Mouse (Mus musculus): ENCODE results near the gene Gpc6. TPM values are rescaled to one million over a fixed set of nuclear protein-coding genes. Genes with fewer than 3 reads are reported as not detected.

Gene Gpc6
- polyA plus RNA-seq, 1 experiment = 0.40 TPM

DNA sequence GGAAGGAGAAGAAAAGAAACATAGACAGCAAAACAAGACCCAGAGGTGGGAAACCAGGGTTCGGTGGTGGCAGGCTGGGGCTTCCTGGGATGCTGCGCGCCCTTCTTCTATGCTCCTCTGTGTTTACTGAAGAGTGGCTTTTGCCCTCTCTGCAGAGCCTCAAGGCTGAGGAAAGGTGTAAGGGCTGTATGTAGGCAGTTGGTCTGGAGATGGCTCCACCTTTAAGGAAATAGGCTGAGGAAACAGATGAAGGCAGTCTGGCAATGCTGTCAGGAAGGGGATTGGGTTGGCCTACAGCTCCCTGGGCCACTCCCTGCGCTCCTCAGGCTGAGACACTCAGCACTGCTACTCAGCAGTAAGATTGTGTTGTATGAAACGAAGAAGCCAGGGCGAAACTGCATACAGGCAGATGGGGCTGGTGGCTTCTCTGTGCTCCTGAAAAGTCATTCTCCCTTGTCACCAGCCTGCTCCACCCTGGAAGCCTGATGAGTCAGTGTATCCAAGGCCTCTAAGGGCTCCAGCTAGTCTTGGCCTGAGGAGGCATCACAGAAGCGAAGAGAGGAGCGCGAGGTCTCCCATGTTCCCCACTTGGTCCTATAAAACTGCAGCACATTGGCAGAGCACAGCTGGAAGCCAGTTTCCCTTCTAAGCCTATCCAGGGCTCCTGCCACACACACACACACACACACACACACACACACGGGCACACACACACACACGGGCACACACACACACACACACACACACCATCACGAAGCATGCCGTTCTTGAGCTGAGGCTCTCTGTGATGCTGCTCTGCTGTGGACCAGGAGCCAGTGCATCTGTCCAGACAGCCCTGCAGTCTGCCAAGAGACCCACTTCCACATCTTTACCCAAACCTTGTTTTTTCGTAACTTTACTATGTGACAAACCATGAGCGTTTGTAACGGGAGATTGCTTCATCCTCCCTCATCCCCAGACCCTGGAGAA lies 1006.0 kb downstream of the Gpc6 start:
- 63% methylated on average over 16 of the region's 16 CpGs for WGBS
- DNase-seq (ENCODE audit: low read depth, low spot score) = no peak

DNA sequence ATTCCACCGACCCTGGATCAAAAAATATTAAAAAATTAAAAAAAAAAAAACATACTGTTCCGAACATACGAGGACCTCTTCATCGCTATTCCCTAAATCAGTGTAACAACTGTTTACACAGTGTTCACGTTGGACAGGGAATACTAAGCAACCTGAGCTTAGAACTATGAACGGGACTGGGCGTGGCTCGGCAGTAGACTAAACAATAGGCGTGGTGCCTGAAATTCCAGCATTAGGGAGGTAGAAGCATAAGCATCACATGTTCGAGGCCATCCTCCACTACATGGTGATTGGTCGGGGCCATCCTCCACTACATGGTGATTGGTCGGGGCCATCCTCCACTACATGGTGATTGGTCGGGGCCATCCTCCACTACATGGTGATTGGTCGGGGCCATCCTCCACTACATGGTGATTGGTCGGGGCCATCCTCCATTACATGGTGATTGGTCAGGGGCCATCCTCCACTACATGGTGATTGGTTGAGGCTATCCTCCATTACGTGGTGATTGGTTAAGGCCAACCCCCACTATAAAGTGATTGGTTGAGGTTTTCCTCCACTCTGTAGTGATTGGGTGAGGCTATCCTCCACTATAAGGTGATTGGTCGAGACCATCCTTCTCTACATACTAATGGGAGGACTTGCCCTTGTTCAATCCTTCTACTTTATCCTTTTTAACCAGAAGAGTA lies 1007.2 kb downstream of the Gpc6 start:
- 82% methylated on average over 17 of the region's 17 CpGs for WGBS
- DNase-seq (ENCODE audit: low read depth, low spot score) = no peak

DNA sequence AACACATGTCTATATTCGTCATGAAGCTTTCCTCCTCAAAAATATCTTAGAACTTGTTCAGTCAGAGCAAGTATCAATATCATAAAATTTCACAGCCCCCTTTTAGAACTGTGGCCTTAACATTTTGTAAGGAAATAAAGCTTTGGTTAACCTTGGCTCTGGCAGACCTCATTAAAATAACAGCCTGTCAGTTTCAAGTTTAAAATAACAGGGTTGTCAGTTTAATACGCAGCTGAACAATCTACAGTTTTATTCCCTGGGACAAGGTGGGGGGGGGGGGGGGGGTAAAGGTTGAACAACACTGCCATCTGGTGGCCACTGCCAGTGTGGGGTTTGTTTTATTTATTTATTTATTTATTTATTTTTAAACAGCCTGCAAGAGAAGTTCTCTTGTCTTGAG lies 1013.4 kb downstream of the Gpc6 start:
- peak; percentile 14 for DNase-seq (ENCODE audit: low read depth, low spot score)
- 7% methylated on average over 2 of the region's 2 CpGs for WGBS

DNA sequence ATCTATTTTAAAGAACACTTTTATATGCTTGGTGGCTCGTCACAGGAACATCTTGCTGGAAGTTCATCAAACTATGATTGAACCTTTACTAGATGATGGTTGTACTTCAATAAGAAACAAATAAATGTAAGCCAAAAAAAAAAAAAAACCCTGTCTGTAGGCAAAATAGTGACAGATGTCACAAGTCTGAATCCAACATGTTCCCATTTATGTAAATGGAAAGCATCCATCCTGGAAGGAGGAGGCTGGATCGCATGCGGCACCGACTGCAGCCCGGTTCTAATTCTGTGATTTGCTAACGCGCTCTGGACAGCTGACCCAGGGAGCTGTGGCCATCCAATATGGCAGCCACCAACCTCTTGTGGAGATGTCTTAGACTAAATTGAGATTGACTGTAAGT lies 1014.4 kb downstream of the Gpc6 start:
- DNase-seq (ENCODE audit: low read depth, low spot score) = no peak
- 95% methylated on average over 7 of the region's 7 CpGs for WGBS

DNA sequence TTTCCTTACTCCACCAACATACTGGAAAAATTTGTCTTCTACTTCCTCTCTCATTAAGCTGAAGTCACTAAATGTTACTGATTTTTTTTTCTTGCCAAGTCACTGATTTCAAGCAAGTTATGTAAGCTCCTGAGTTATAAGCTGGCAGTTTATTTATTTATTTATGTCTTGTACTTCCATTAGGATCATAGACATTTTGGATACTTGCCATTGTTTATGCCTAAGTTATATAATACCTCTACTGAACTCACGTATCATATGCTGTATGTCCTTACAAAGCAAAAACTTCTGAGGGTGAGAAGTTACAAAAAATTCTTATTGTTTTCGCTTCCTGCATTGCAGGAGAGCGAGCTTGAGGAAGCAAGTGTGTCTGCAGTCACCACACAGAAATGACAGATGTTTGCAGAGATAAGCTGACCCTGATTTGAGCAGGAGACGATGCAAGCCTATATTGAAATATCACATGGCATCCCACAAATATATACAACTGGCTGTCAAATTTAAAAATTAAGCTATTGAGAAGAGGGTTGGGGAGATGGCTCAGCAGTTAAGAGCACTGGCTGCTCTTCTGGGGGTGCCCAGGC lies 1020.9 kb downstream of the Gpc6 start:
- no peak for DNase-seq (ENCODE audit: low read depth, low spot score)

DNA sequence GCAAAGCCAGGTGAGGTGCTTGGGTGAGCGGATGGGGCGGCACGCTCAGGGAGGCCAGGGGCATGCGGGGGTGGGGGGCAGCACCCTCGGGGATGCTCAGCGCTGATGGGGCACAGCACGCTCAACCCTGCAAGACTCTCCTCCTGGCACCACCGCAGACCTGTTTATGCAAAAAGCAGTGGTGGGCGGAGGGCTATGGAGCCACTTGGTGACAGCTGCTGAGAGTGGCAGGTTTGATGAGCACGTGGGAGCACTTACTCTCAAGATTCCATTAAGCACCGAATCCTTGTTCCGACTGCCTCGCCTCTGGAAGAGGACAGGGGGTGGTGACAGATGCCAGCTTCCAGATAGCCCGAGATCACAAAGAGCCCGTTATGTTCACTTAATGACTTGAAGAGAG lies 1026.2 kb downstream of the Gpc6 start:
- 79% methylated on average over 15 of the region's 15 CpGs for WGBS
- DNase-seq (ENCODE audit: low read depth, low spot score) = no peak

More for the DNA sequence above, 1020.9 kb downstream of the Gpc6 start:
- WGBS = 76% methylated on average over 4 of the region's 4 CpGs

DNA sequence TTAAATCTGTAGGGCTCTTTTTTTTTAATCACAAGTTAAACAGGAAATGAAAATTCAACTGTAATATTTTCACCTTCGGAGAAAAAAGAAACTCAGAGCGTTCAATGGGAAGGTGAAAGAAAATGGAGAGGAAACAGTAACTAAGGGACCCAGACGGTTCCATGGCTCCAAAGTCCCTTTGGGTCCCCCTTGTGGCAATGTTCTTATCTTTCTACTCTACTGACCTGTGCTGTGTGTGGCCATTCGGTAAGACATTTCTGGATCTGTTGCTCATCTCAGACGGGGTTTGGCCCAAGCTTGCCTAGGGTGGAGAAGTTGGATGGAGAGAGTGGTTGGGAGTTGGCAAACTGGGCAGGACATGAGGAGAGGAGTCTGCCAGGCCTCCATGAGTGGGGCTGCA lies 1026.6 kb downstream of the Gpc6 start:
- WGBS = 41% methylated on average over 5 of the region's 5 CpGs
- no peak for DNase-seq (ENCODE audit: low read depth, low spot score)

DNA sequence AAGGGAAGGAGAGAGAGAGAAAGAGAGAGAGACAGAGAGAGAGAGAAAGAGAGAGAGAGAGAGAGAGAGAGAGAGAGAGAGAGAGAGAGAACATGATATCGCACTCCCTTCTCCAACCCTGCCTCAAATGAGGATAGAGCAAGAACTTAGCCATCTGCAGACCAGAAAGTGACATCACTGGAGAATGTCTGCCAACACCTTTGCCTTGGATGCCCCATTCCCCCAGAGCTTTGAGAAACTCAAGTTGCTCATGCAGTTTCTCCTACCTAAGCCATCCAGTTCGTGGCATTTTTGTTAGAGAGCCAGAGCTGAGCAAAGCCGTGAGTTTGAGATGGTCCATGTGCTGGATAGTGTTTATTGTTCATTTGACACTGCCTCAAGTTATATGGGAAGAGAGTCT lies 1030.9 kb downstream of the Gpc6 start:
- WGBS = 81% methylated on average over 3 of the region's 3 CpGs
- DNase-seq (ENCODE audit: low read depth, low spot score) = no peak

DNA sequence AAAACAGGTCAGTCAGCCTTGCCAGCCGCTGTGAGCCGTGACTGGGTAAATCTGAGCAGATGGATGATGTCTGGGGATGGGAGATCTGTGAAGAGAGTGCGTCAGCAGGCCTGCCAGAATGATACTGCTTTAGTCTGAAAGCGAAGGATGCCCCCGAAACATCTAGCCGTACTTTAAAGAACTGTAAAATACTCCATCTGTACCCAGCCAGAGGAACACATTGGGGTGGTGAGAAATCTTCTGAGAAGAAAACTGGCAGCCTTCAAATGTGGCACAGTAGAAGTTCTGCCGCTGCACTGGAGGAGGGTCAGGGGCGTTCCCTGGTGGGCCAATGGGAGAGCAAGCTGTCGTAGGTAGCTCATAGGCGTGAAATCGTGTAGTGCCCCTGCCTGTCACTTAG lies 1033.3 kb downstream of the Gpc6 start:
- no peak for DNase-seq (ENCODE audit: low read depth, low spot score)
- 92% methylated on average over 11 of the region's 11 CpGs for WGBS

DNA sequence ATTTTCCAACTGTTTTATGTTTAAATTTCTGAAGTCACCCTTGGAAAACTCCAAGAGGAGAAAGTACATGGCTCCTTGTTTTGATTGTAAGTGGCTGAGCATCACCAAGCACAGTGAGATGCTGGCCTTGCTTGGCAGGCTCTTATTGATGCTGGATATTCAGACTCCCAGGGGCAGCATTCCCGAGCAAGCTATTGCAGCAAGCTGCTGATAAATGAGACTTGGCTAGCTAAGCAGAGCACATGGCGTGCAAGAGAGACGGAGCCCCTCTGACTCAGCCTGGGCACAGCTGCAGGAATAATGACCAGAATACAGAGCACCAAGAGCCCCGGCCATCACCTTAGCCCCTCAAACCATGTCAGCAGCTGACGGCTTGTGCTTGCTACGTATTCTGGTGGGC lies 1036.2 kb downstream of the Gpc6 start:
- WGBS = 60% methylated on average over 6 of the region's 6 CpGs
- no peak for DNase-seq (ENCODE audit: low read depth, low spot score)

DNA sequence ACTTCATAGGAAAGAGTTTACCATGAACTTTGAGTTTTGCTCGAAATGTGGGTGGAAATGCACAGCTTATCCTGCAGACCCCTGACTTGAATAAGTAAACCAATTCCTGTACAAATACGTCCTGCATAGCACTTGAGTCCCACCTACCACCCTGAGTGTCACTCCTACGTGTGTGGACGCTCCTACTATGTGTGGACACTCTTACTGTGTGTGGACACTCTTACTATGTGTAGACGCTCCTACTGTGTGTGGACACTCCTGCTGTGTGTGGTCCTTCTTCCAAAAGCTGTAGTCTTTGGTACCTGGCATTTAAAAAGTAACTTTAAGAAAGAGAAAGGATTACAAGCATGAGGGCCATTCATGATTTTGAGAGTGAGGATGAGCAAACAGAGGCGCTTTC lies 1036.7 kb downstream of the Gpc6 start:
- no peak for DNase-seq (ENCODE audit: low read depth, low spot score)

DNA sequence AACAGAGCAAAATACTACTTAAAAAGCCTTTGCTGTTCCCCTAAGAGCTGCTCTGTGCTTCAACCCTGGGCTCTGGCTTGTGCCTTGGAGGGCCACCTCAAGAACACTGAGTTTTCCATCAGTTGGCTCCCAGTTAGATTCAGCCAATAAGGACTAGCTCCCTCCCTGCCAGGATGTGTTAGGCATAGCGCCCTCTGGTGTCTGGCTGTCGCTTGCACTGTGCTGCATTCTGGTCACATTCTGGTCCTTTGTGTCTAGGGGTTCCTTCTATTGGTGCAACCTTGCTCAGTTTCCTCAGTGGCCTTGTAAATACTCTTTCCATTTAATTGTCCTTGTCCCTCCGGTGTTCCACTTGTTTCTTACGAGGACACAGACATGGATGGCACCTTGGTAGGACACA lies 1037.3 kb downstream of the Gpc6 start:
- DNase-seq (ENCODE audit: low read depth, low spot score) = no peak
- 66% methylated on average over 4 of the region's 4 CpGs for WGBS

More for the DNA sequence above, 1036.7 kb downstream of the Gpc6 start:
- WGBS = 75% methylated on average over 6 of the region's 6 CpGs

DNA sequence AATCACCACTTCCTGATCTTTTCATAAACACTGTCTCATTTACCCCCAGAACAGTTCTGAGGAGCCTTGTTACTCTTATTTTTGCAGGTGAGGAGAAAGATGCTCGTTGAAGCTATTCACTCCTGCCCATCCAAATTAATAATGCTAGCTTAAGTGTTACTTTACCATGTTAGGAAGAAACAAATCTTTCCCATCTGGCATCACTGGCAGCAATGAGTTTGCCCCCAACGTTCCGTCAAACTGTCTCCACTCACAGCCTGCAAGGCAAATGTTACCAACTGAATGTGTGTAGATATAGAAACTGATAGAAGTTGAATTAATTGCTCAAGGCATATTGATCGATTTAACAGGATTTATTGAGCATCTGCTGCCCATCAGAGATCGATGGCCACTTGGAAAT lies 1047.5 kb downstream of the Gpc6 start:
- no peak for DNase-seq (ENCODE audit: low read depth, low spot score)
- WGBS = 85% methylated on average over 5 of the region's 5 CpGs

DNA sequence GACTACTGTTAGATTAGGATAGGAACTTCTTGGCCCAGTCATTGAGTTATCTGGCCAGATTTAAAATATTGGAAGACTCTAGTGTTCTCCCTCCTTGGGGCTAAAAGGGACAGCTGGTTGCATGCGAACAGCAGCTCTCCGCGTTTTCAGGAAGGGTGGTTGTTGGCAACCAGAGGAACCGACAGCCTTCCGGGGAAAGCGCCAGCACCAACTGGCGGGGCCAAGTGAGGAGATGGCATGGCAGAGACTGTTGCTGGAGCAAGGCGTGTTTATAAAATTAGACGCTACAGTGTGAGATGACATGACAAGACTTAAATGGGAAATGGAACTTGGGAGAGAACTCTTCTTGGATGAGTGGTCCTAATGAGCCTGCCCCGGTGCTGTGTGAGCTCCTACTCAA lies 1056.4 kb downstream of the Gpc6 start:
- no peak for DNase-seq (ENCODE audit: low read depth, low spot score)
- WGBS = 92% methylated on average over 10 of the region's 10 CpGs

DNA sequence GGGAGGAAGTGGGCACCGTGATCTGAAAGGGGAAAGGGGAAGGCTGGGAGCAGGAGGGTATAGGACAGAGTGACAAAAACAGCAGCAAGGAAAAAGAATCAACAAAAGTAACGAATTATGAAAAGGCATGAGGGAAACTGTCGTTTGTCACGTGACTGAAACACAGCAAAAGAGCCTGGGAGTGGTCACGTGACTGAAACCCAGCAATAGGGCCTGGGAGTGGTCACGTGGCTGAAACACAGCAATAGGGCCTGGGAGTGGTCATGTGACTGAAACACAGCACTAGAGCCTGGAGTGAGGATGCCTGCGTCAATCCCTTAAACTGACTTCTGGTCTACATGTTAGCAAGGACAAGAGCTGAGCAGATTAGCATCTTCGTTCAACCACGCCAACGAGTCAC lies 1063.3 kb downstream of the Gpc6 start:
- 86% methylated on average over 10 of the region's 10 CpGs for WGBS
- no peak for DNase-seq (ENCODE audit: low read depth, low spot score)

DNA sequence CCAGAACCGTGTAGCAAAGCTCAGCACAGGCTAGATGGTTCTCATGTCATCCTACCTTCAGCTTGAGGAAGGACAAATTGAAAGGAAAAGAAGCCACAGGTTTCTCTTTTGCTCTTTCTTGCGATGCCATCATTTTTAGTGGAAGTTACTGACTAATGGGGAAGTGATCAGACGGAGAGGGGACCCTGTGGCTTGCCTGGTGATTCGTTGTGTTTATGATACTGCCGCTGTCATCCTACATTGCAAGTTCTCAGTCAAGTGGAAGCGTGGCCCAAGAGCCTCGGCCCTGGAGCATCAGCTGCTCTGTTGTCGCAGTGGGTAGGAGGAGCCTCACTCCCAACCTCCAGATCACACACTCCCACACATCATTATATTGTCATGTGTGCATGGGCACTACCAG lies 1065.1 kb downstream of the Gpc6 start:
- DNase-seq (ENCODE audit: low read depth, low spot score) = no peak
- 66% methylated on average over 8 of the region's 8 CpGs for WGBS

DNA sequence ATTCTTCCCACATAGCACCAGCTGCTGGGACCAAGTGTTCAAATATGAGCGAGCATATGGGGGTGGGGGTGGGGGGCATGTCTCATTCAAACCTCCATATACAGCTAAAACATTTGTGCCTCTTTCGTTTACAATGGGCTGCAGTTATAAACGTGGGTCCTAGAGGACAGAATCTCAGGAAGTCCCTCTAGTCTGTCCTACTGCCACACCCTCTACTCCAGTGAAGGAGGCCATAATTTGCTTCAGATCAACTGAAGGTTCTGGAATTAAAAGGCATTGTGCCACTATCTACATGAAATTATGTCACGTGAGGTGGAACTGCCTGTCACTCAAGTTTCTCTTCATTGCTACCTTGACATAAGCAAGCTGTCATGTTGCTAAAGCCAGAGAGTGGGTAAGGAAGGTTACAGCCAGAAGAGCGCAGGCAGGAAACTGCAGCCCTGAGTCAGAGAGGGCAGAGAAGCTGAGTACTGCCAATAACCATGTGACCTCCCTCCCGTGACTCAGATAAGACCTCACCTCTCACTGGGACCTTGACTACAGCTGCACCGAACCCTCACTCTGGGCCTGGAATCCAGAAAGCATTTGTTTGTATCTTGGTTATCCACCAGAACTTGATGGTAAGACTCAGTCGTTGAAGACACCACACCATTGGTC lies 1067.6 kb downstream of the Gpc6 start:
- WGBS = 42% methylated on average over 8 of the region's 8 CpGs
- no peak for DNase-seq (ENCODE audit: low read depth, low spot score)

DNA sequence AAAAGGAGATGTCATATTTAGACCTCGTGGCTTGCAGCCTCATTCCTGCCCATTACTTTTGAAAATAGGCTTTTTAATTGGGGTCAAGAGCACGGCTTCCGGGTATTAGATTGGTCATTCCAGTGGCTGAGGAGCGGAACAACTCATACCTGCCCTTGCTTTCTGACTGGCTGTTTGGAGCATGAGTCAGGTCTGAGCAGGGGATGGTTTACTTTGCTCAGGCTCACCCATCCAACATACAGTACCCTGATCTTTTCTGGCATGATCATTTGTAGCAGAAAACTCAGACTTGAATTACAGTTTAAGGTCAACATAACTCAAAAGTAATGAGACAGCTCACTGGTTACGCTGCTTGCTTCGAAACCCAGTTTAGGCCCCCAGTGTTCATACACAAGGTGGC lies 1068.7 kb downstream of the Gpc6 start:
- DNase-seq (ENCODE audit: low read depth, low spot score) = no peak
- WGBS = 83% methylated on average over 6 of the region's 6 CpGs

DNA sequence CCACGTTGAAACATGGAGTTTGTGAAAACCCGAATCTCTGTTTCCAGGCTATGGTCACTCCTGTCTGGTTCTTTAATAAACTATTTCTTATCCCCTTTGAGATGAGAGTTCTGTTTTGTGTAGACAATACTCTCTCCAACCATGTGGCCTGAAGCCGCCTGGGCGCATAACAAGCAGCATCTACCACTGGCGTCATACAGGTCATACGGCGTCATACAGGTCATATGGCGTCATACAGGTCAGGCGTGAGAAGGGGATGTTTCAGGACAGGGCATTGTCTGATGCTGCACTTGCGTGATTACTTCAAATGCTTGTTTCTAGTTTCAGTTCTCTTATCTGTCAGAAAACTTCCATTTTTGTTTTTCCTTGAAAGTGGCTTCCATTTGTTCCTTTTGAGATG lies 1079.3 kb downstream of the Gpc6 start:
- 85% methylated on average over 10 of the region's 10 CpGs for WGBS
- no peak for DNase-seq (ENCODE audit: low read depth, low spot score)

DNA sequence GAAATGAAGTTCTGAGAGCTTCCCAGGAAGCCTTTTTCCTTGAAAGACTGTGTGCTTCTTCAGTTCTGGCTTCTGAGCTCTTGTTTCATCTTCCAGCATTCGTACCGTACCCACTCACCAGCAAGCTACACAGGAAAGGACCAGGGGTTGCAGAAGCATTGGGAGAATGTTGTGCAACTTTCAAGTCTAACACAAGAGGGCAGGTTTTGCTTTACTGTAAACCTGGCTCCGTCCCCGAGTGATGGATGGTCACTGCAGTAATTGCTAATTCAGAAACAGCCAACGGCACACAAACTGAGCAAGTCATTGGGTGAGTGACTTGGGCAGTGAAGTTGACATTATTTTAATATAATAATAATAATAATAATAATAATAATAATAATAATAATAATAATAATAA lies 1080.6 kb downstream of the Gpc6 start:
- 4% methylated on average over 5 of the region's 5 CpGs for WGBS
- peak; percentile 21 for DNase-seq (ENCODE audit: low read depth, low spot score)
